Mouse (Mus musculus) yolk sac, embryonic 10.5 days (tissue): ENCODE data around the gene Pih1d2.
"Not testable (repeated sequence)": the region's sequence is repeated elsewhere in the genome, so short reads cannot be mapped to it uniquely, and the experiment has no call there.

Experiments used
- DNase-seq: peaks from one replicate; pipeline ENCODE4 v3.0.0-alpha.2; 2017; ENCODE audit warnings: low spot score

Pih1d2 gene

DNA sequence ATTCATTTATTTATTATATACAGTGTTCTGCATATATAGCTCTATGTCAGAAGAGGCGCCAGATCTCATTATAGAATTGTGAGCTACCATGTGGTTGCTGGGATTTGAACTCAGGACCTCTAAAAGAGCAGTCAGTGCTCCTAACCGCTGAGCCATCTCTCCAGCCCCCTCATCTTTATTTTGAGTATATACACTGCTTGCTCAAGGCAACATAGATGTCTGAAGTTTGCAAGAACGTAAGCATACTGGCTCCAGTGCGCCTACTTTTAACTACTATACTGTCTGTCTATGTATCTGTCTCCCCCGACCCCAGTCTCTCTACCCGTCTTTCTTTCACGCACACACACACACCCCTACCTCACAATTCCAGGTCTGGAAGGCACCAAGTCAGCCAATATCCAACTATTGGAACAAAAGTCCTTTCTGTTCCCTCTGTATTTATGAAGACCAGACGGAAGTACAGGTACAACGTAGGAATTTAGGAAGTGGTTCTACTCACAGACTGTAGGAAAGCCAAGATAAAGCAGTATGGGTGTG, 741 bp downstream of the Pih1d2 start:
- DNase-seq: no peak

DNA sequence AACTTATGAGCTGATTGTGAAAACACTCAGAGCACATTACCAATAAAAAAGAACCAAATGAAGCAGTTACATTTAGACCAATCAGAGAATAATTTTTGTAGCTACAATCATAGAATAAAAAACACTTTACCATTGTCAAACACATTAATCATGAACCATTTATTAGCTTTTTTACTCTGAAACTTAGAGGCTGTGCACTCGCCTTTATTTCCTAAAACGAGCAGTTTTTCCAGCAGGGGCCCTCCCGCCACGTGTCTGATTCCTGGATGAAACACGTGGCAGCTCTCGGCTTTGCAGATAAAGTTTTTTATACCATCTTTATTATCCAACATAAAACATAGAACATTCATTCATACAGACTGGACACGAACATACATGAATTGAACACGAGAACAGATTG, 13.8 kb downstream of the Pih1d2 start:
- not testable (repeated sequence) for DNase-seq

DNA sequence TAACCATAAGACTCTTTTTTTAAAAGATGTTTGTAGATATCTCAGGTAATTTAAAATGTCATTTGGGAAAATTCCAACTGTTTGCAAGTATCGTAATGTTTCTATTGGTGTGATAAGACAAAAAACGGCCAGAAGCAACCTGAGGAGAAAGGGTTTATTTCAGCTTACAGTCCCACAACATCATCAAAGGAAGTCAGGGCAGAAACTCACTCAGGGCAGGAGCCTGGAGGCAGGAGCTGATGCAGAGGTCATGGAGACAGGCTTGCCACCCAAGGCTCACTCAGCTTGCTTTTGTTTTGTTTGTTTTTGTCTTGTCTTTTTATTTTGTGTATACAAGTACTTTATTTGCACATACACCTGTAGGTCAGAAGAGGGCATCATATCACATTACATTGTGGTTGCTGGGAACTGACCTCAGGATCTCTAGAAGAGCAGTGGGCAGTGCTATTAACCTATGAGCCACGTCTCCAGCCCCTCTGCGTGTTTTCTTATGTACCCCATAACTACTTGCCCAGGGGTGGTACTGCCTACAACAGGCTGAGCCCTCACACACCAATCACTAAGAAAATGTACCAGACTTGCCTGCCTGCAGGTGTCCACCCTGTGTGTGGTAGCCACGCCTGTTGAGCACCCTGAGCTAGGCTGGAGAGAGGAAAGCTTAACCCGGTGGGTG, 15.0 kb downstream of the Pih1d2 start:
- DNase-seq: no peak

DNA sequence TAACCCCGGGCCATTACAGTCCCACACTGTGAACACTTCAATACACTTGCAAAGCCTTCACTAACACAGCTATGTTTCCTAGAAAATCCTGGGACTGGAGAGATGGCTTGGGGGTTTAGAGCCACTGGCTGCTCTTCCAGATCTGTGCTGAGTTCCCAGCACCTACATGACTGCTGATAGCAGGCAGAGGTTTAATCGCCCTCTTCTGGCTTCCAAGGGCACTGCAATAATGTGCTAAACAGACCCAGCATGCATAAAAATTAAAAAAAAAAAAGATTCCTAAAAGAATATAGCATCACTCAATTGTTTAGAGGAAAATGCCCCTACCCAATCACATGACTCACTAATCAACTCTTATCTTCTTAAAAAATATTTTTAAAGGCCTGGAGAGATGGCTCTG, 15.9 kb downstream of the Pih1d2 start:
- no peak for DNase-seq

DNA sequence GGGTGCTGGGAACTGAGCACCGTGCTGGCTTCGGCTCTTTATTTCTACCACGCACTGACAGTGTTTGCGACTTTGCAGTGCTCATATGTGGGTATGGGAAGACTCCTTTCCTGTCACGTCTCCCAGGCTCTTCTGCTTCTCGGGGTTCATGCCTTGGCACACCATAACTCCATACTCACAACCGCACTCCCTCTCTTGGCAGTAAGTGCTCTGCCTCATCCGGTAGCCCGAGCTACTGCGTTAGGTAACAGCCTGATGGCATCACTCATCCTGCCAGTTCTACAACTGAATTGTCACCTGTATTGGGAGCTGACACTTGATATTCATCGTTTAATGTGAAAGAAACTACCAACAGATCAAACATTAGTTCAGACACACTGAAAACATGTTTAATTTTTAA, 17.1 kb downstream of the Pih1d2 start:
- no peak for DNase-seq

DNA sequence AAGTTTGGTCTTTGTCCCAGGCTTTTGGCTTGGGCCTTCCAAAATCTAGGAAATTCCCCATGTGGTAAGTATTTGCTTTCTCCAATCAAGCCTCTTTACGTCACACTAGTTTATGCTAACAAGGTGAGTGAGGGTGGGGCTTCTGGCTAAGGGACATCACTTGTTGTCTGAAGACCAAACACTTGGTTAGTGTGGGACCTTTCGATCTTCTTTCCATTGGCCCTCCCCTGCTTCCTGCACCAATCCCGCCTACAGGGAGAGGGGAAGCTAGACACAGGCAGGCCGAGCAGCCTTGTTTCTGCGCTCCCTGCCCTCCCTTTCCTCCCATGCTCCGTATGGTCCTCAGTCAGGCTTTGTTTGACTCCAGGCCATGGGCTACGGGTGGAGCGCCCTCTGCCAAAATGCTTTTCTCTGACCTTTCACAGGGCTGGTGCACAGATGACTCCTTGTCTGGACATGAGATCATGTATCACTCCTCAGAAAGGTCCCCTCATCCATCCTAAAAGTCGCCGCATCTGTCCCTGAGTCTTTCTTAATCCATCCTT, 29.8 kb downstream of the Pih1d2 start:
- no peak for DNase-seq

DNA sequence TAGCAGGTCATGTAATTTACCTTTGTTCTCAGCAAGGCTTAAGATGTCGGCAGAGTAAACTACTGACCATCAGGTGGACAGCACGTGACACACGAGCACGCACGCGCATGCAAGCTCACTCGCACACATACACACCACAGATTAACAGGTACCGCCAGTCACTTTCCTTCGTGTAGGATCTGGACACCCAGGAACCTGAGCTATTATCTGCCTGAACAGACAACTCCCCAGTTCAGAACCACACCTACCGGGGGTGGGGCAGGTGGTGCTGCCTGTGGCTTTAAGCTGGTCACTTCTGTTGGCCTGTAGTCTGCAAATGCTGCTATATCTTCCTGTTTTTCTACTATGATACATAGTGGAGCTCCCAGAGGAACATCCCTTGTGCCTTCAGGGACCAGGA, 33.4 kb downstream of the Pih1d2 start:
- DNase-seq: peak; percentile 12

DNA sequence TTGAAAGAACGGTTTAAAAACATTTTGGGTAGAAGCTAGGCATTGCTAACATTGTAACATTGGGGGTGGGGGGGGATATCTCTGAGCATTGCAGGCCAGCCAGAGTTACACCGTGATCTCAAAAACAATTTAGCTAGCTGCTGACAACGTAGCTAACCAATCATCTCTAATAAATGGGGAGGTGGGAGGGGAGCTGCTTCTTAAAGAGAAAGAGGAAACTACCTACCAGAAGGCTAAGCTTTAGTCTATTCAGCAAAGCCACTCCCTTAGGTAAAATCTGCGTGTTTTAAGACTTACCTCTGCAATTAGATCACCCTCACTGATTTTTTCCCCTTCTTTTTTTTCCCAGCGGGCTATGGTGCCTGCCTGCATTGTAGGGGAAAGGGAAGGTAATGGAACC, 41.3 kb downstream of the Pih1d2 start:
- peak; percentile 12 for DNase-seq

DNA sequence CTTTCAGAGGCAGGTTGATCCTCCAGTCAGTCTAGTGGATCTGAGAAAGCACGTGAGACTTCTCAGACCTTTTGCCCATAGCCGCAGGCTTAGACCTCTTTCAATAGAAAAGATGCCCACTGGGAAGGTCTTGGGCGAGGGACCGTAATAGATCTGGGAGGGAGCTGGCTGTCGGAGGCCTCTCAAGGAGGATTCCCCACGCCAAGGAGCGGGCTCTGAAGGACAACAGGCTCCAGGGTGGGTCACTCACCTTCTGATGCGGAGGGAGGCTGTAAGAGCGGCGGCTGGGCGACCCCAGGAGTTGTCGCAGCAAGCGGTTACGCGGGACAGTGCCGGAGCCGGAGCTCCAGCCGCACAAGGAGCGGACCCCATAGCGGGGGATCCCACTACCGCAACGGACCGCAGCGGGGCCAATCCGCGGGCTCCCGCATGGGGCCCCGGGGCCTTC, 41.8 kb downstream of the Pih1d2 start:
- no peak for DNase-seq

DNA sequence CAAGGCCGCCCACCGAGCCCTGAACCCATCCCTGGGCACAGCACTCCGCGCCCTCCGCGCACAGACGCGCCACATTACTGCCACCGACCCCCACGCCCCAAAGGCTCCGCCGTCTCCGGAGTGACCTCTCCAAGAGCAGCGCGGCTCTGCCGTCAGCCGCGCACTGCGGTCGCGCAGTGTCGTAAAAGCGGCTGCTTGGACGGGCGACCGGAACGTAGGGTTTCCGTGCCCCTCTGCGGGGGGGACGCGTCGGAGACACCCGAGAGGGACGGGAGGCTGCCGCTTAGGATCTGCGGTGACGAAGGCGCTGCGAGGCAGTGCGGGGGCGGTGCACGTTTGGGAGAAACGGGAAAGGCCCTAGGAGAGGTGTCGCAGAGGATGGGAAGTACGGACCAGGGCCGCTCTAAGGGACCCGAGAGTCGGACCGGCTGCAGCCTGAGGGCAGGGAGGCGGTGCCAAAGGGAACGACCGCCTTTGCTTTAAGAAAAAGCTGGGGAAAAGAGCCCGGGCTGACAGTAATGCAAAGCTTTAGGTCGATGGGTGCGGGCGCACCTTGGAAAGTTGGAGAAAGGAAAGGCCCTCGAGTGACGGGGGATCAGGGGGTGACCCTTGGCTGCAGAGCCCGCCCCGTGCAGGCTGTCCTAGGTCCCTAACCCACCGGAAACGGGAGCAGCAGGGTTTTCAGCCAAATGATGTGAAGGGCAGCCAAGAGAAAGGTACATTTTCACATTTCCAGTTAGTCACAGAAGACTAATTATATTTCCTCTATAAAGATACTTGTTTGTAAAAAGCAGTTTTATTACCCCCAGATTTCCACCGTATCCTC, 42.5 kb downstream of the Pih1d2 start, which contains the start of gene Dlat:
Gene Dlat (minus strand): TSS at position 389 of the 826 bp plus-strand sequence.
- peak; percentile 89 for DNase-seq

DNA sequence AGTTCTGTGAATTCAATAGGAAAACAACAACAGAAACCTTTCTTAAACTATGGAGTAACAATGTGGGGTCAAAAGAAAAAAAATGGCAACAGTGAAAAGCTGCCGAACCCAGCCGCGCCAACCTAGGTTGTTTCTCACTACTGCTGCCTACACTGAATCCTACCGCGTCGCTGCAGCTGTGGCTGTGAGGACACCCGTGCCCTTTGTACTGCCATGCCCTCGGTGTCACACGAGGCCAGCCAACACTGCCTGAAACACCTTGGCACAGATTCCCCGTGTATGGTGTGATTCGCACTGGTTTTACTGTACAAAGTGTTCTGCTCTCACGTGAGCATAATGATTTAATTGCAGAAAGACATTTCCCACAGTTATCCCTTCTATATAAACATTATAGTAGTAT, 43.3 kb downstream of the Pih1d2 start:
- no peak for DNase-seq

DNA sequence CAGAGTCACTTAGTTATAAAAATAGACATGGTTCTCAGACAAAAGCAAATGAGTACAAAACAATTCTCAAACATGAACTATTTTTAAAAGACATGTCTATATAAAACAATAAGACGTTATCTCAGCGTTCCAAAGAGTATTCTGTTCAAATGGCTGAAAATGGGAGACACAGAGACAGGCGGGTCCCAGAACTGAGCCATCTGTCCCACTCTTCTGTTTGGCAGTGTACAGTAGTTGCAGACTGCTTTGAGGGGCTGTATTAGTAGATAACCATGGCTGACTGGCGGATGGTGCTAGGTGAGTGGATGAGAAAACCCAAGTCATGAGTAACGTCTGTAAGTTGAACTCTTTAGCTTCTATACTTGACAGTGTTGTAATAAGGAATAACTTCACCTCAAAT, 47.7 kb downstream of the Pih1d2 start:
- no peak for DNase-seq

DNA sequence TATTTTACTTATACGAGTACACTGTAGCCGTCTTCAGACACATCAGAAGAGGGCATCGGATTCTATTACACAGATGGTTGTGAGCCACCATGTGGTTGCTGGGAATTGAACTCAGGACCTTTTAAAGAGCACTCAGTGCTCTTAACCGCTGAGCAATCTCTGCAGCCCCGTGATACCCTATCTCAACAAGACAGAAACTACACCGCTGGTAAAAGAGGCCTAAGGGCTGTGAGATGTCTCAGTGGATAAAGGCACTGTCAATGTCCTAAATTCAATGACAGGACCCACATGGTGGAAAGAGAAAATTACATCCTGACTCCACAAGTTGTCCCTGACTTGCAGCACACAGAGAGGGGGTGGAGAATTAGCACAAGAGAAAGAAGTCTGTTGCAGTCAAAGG, 49.3 kb downstream of the Pih1d2 start:
- DNase-seq: no peak

DNA sequence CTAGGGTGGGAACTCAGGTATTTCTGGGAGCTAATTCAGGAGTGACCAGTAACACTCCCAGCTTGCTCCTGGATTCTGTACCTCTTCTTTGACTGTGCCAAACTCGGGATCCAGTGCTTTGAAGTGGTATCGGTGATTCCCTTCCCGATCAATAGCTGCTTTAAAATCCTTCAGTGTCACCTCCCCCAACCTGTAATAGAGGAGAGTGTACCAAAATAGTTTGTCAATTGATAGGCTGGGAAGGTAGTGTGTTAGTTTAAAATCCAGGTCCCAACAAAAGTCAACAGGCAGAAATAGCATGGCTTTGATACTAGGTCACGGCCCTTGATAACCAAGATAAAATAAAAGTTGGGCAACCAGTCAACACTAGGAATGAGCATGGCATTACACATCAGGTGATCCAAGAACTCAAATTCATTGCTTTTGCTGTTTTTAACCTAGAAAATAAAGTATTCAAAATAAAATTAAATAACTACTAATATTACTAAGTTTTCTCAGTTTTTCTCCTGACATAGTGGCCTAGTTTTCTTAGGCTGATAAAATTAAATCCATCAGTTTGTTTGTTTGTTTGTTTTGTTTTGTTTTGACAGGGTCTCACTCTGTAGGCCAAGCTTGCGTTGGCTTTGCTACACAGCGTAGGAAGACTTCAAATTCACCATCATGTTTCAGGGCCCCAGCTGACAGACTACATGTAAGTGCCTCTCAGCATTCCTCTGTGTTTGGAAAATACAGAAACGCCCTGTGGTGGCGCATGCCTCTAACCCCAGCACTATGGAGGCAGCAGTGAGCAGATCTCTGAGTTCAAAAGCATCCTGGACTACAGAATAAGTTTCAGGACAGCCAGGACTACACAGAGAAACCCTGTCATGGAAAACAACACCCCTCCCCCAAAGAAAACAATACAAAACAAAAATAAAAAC, 50.7 kb downstream of the Pih1d2 start:
- DNase-seq: no peak

DNA sequence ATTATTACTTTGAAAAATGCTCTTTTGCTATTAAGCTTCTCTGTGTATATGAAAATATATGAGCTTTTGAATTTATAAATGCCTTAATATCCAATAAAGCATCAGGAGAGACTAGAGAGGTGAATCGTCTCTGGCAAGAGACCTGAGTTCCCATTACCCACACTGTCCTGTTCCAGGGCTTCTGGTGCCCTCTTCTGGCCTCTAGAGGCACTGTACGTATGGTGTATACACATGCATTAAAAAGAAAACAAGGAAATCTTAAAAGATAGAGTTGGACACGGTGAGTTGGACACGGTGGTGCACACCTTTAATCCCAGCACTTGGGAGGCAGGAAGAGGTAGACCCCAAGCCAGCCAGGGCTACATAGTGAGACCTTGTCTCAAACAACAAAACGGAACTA, 53.6 kb downstream of the Pih1d2 start:
- DNase-seq: no peak
